Mouse (Mus musculus) spleen, adult 2 months (tissue): Measurements from ENCODE around the gene Dguok.

Source experiments
- CTCF ChIP-seq: fragments of 200-500 bp; IDR thresholded peaks from 2 replicates; pipeline ENCODE4 v1.5.1; 2011; ENCODE audit warnings: mild to moderate bottlenecking, inconsistent platforms; ENCODE audit not compliant: insufficient read depth, insufficient read length, insufficient replicate concordance; ENCODE audit errors: extremely low read depth
- POLR2A ChIP-seq: fragments of 200-500 bp; IDR thresholded peaks from 2 replicates; pipeline ENCODE4 v1.6.1; 2011; ENCODE audit warnings: low read depth, low read length, inconsistent platforms

DNA sequence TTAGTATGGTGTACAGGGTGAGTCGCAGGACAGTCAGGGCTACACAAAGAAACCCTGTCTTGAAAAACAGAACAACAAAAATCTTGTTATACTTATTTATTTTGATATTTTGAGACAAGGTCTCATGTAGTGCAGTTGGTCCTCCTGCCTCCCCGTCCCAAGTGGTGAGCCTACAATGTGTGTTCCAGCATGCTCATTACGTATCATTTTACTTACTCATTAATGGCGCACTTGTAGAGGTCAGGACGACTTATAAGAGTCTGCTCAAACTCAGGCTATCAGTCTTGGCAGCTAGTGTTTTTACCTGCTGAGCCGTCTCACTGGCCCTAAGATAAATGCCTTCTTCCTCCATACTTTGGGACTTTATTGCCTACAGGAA, 388 bp upstream of the Dguok start:
- TF ChIP-seq CTCF = no peak
- no peak for TF ChIP-seq POLR2A
